Mouse (Mus musculus) retina, adult 2 months (tissue): ENCODE measurements at regions not wholly inside any gene's neighbourhood (a gene's known extent, or its start where the extent isn't known, plus 50 kb on each side); places are given as distances from the start of the nearest gene placed in this dataset.

ENCODE experiments used
- DNase-seq: peaks from one replicate; pipeline ENCODE4 v3.0.0-alpha.2; 2012; ENCODE audit warnings: low read depth, low spot score

GRCm38 (mm10) chr1:10771793-10772192, 642.1 kb upstream of the A830018L16Rik start:
- no peak for DNase-seq

DNA sequence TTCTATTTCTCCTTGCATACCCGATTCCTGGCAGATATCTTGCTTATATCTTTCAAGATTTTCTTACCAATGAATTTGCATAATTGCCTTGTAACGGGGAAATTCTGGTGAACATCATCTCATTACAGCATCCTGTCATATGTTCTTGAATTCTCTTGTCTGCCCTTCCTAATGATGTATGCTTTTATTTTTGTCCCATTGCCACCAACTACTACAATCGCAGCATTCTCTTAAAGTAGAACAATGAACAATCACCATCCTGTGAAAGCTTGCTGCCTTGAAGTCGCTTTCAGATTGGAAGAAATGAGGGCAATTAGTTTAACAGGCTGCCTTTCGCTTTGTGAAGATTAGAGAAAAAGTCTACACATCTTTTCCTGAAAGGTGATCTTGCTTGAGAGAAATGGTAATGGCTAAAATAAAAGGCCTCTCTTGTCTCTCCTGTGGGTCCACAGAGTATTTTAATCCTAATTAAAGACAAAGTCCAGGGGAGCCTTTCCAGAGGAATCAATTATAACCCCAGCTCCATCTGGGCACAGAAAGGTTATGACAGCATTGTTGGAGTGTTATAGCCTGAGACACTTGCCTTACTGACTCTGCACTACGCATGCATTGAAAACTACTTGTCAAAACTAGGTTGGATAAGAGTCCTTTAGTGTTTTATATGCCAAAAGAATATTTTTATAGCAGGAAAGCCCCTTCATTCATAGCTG, 619.7 kb upstream of the A830018L16Rik start:
- DNase-seq = no peak

DNA sequence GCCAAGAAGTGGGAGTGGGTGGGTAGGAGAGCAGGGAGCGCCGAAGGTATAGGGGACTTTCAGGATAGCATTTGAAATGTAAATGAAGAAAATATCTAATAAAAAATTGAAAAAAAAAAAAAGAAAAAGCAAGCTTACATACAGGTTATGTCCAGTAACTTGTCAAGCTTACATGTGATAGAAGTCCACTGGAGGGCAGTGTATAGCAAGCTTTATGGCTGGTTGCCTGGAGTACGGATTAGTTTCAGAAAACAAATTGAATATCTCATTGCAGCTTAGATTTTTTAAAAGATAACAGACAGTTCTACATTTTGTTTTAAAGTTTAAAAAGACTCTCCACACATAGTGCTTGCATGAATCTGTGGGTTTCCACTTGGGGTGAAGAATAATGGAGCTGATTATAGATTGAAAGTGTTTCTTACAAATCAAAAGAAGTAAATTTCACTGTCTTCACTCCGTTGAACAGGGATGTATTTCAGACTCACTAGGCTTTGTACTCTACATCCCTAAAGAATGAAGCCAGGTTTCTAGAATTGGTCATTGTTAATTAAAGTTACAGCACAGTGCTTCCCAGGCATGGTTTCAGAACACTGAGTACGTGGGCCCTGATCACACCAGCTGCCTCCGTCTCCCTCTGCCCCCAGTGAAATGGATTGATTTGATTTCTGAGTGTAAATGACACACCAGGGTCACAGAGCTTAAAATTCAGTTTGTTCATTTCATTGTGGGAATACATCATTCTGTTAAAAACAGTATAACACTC, 578.1 kb upstream of the A830018L16Rik start:
- peak; percentile 9 for DNase-seq

DNA sequence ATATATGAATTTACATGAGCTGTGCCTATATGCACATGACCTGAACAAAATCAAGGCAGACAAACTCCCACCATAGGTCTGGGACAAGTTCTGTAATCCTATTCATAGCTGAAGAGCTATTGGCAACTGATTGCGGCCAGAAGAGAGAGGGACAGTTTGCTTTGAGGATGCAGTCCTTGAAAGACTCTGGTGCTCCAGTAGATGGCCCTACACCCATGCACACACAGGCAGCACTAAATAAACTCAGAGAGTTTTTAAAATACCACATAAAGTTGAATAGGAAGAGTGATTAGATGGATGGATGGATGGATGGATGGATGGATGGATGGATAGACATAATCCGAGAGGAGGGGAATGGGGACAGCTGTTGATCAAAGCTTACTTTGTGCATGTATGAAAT, 576.7 kb upstream of the A830018L16Rik start:
- DNase-seq = no peak

- no peak for DNase-seq
These were observed 561.0 kb upstream of the A830018L16Rik start for GRCm38 (mm10) chr1:10852934-10853333.

GRCm38 (mm10) chr1:10854495-10854894, 559.4 kb upstream of the A830018L16Rik start:
- no peak for DNase-seq

DNA sequence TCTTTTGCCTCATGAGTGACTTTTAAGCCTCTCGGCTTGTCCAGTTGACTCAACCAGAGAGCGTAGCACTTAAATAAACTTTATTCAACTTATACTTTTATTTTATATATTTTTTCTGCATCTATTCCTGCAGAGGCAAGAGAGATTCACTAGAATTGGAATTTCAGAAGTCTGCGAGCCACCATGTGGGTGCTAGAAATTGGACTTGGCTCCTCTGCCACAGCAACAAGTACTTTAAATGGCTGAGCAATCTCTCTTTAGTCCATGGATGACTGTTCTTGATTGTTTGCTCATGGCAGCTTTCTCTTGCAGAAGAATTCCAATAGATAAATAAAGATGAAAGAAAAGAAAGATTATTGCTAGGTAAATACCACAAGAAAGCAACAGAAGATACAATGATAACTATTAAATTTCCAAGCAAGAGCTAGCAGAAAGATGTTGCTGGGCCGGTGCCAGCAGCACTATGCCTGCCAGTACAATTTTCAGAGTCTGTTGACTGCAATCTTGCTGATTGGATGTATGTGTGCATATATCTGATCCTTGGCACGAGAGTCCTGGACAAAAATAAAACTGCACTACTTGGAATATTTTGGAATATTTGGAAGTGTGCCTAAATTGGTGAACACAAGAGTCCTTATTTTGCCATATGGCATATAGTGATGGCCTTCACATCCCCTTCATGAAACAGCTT, 542.6 kb upstream of the A830018L16Rik start:
- DNase-seq = no peak

DNA sequence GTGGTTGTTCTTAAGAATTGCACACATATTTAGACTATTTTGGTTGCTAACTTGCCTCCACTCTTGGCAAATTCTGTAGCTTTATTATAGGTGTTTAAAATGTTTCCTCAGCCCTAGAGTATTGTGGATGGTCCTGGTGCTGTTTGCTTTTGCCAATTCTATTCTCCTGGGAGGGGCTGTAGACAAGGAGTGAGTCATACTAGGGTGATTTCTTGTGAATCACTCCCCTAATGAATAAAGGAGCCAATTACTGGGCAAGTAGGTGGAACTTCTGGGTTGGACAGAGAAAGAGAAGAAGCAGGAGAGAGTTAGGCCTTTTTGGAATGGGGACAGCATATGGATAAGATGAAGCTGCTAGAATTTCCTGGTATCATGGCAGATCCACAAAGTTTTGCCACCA, 541.6 kb upstream of the A830018L16Rik start:
- DNase-seq = no peak

DNA sequence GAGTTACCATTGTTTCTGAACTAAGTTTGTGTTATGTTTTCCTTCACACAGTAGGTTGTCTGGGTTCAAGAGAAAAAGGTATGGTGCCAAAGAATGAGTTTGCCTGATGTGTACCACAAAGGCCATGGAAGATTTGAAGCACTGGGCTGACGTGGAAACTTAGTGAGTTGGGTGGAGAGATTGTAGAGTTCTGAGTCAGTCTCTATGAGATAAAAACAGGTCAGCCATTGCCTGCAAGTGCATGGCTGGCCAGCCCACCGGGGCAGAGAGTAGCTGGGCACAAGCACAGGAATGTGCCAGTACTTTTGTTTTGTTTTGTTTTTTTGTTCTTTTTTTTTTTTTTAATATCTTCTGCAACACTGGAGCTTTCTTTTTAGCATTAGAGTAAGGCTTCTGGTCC, 541.2 kb upstream of the A830018L16Rik start:
- no peak for DNase-seq

GRCm38 (mm10) chr1:10877391-10878170, 536.3 kb upstream of the A830018L16Rik start:
- DNase-seq = no peak

GRCm38 (mm10) chr1:10878221-10878760, 535.6 kb upstream of the A830018L16Rik start:
- DNase-seq = no peak

- no peak for DNase-seq
These were observed 533.7 kb upstream of the A830018L16Rik start for GRCm38 (mm10) chr1:10880026-10880727.

DNA sequence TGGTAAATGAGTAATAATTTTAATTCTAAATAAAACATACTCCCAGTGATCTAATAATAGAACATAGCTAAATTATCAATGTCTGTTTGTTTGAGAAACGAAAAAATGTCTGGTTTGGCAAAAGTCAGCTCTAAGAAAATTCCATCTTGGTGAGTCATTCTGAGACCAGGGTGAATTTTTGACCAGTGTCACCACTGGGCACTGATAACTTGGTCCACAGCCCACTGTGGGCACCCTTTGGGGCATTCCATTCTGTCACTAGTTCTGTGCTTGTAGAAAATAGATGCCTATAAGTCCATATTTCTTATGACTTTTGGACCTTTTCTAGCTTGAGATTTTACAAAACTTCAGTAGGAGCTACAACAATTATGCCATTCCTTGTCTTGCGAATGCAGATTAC, 515.1 kb upstream of the A830018L16Rik start:
- DNase-seq = no peak

GRCm38 (mm10) chr1:10902721-10903120, 511.2 kb upstream of the A830018L16Rik start:
- DNase-seq = no peak

- DNase-seq = no peak
These were observed 493.9 kb upstream of the A830018L16Rik start for GRCm38 (mm10) chr1:10919958-10920357.

DNA sequence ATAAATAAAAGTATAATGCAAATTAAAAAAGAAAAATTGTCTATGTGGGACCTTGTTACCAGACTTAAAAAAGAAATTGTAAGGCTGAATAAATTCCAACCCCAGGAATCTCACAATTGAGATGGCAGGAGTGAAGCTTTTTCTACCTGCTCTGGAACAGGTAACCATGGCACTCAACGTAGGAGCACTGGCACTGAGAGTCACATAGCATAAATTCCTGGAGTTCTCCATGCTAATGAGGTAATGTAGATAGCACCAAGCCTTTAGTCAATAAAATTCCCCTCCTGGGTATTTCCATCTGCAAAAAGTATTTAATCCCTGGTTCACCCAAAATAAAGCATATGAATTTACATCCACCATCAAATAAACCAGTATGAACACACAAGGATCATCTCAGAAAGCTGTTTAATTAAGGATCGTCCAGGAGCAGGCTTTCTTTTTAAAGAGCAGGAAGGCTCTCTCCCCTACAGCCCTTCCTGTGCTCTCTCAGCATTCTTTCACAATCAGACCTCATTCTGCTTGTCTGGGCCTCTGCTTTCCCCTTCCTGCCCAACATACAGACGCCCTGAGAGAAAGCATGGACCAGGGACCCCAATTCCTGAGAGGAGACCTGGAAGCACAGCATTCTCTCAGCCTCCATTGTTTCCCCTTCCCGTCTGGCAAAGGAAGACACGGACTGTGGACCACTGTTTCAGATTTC, 481.4 kb upstream of the A830018L16Rik start:
- DNase-seq = no peak

DNA sequence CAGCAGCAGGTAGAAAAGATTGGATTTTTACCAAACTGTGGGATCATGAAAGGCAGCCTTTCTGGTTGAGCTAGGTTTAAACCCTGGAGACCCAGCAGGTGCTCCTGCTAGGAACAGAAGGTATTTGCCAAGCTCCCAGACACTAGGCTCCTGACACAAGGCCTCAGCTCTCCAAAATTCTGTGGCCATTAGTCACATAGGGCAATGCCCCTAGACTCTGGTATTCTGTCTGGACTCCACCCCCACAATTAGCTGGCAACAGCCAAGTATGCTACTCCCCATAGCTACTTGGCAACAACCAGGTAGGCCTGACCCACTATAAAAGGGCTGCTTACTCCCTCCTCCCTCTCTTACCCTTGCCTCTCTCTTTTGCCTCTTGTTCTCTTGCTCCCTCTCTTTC, 480.7 kb upstream of the A830018L16Rik start:
- no peak for DNase-seq

DNA sequence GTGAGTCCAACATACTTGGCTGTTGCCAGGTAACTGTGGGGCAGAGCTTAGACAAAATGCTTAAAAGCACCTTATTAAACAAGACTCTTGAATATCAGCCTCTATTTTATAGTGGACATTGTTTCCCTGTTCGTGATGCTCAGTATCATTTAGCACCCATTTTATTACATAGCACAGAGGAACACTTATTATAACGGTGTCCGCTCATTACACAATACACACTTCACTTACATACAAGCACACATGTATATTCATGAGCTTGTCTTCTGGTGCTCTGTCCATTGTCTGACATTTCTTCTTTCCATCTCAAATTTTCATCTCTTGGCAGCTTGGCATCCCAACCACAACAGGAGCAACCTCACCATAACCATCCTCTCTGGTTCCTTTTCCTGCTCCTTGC, 475.5 kb upstream of the A830018L16Rik start:
- no peak for DNase-seq

DNA sequence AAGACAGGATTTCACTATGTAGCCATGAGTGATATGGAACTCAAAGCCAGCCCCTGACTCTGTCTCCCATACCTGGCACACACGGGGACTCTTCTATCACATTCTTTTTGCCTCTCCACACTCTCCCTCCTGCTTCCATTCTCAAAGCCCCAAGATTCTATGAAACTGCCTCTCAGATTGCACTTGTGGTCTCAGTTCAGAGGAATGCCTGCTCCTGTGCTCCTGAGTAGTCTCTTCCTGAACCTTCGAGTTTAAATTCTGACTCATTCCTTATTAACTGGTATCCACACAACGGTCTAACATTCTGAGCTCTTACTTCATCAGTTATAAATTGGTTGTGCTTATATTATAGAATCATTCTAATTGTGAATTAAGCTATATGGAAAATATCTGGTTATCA, 473.6 kb upstream of the A830018L16Rik start:
- DNase-seq = no peak

- peak; percentile 4 for DNase-seq
These were observed 470.9 kb upstream of the A830018L16Rik start for GRCm38 (mm10) chr1:10942979-10943378.
